Mouse (Mus musculus): Measurements from ENCODE around the gene Lin7c. TPM values are rescaled to one million over a fixed set of nuclear protein-coding genes. Genes with fewer than 3 reads are reported as not detected.

Gene Lin7c
- polyA plus RNA-seq, 1 experiment from 2014 or later: 38.4 TPM

DNA sequence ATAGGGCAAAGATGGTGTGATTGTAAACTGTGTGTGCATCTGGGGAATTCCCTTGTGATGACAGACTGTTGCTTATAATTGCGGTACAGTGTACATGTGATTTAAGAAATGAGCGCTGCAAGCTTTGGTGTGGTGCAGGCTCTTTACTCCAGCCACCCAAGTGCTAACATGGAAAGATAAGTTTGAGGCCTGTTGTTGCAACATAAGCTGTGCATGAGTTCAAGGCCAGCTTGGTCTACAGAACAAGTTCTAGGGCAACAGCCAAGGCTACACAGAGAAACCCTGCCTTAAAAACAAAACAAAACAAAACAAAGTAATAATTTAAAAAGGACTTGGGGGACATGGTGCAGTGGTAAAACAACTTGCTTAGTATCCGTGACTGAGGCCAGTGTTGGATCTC lies 44.5 kb downstream of the Lin7c start:
- Histone ChIP-seq H3K4me2 (replicated peaks; ENCODE audit: low read depth) (no peak overlapping the region), H3K9ac (ENCODE audit: low read length) (no peak overlapping the region), H3K27ac (replicated peaks) (no peak overlapping the region), H3K27me3 (ENCODE audit: control insufficient read depth, insufficient read depth, low read length) (no peaks in the 10 kb centered on the region), H3K9me3 (ENCODE audit: control insufficient read depth, low read length) (no peaks in the 10 kb centered on the region), H3K4me1 (replicated peaks; ENCODE audit: control insufficient read depth, insufficient read depth) (no peaks in the 10 kb centered on the region; the same call in 1 of the 2 replicates), H3K36me3 (ENCODE audit: control insufficient read depth, insufficient read depth, low read length) (no peaks in the 10 kb centered on the region), H3K4me3 (ENCODE audit: low read depth, low read length) (no peak overlapping the region)
- DNase-seq (ENCODE audit: low spot score): no peak
- ATAC-seq (ENCODE audit: low FRiP score, low TSS enrichment): no peak
- TF ChIP-seq CTCF (IDR thresholded peaks at IDR 0.05; ENCODE audit: low read depth) (no peak), EP300 (optimal IDR thresholded peaks at IDR 0.05) (no peak)
- WGBS: 77% methylated on average over 3 of the region's 3 CpGs

GRCm38 (mm10) chr2:109935754-109936409 lies 45.2 kb downstream of the Lin7c start:
- H3K4me2 ChIP-seq (replicated peaks; ENCODE audit: low read depth): no peak overlapping the region
- no peaks in the 10 kb centered on the region for H3K9me3 ChIP-seq (ENCODE audit: control insufficient read depth, low read length)
- no peaks in the 10 kb centered on the region for H3K27me3 ChIP-seq (ENCODE audit: control insufficient read depth, insufficient read depth, low read length)
- no peak overlapping the region for H3K27ac ChIP-seq (replicated peaks)
- DNase-seq (ENCODE audit: low spot score): peak; percentile 52
- no peak overlapping the region for H3K4me3 ChIP-seq (ENCODE audit: low read depth, low read length)
- peak; percentile 85 for ATAC-seq (ENCODE audit: low FRiP score, low TSS enrichment)
- H3K36me3 ChIP-seq (ENCODE audit: control insufficient read depth, insufficient read depth, low read length): no peaks in the 10 kb centered on the region
- no peaks in the 10 kb centered on the region; the same call in 1 of the 2 replicates for H3K4me1 ChIP-seq (replicated peaks; ENCODE audit: control insufficient read depth, insufficient read depth)
- no peak overlapping the region for H3K9ac ChIP-seq (ENCODE audit: low read length)
- 51% methylated on average over 11 of the region's 11 CpGs for WGBS
- TF ChIP-seq EP300 (optimal IDR thresholded peaks at IDR 0.05) (no peak), CTCF (IDR thresholded peaks at IDR 0.05; ENCODE audit: low read depth) (no peak)

GRCm38 (mm10) chr2:109936410-109936755 lies 45.7 kb downstream of the Lin7c start:
- Histone ChIP-seq H3K27ac (replicated peaks) (no peak overlapping the region), H3K4me2 (replicated peaks; ENCODE audit: low read depth) (no peak overlapping the region), H3K4me3 (ENCODE audit: low read depth, low read length) (no peak overlapping the region), H3K4me1 (replicated peaks; ENCODE audit: control insufficient read depth, insufficient read depth) (no peaks in the 10 kb centered on the region; the same call in 1 of the 2 replicates), H3K27me3 (ENCODE audit: control insufficient read depth, insufficient read depth, low read length) (no peaks in the 10 kb centered on the region), H3K9me3 (ENCODE audit: control insufficient read depth, low read length) (no peaks in the 10 kb centered on the region), H3K9ac (ENCODE audit: low read length) (no peak overlapping the region), H3K36me3 (ENCODE audit: control insufficient read depth, insufficient read depth, low read length) (no peaks in the 10 kb centered on the region)
- WGBS: 43% methylated on average over 2 of the region's 2 CpGs
- ATAC-seq (ENCODE audit: low FRiP score, low TSS enrichment) (no peak), DNase-seq (ENCODE audit: low spot score) (no peak)
- TF ChIP-seq EP300 (optimal IDR thresholded peaks at IDR 0.05) (no peak), CTCF (IDR thresholded peaks at IDR 0.05; ENCODE audit: low read depth) (no peak)

DNA sequence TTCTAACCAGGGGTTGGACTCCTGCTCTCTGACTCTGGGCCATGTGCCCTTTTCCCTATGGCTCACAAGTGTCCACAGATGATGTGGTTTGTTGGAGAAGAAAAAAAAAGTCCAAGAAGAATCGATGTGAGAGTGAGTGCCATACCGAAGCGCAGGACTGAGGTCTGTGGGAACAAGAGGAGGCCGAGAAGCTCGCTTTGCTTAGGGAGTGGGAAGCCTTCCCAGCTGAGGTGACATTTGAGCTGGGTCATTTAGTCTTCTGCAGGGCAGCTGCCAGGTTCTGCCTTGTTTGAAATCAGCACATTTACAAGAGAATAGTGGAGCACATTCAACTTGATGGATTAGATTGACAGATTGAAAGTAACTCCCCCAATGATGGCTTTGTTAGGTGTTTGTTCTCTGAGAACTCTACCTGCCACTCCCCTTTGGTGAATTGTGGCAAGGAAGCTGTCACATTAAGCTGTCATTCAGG lies 51.4 kb downstream of the Lin7c start:
- 50% methylated on average over 5 of the region's 5 CpGs for WGBS
- Histone ChIP-seq H3K27ac (replicated peaks) (no peak overlapping the region), H3K9ac (ENCODE audit: low read length) (no peak overlapping the region), H3K4me3 (ENCODE audit: low read depth, low read length) (no peak overlapping the region), H3K27me3 (ENCODE audit: control insufficient read depth, insufficient read depth, low read length) (no peaks in the 10 kb centered on the region), H3K4me1 (replicated peaks; ENCODE audit: control insufficient read depth, insufficient read depth) (no peaks in the 10 kb centered on the region; the same call in 1 of the 2 replicates), H3K9me3 (ENCODE audit: control insufficient read depth, low read length) (no peaks in the 10 kb centered on the region), H3K36me3 (ENCODE audit: control insufficient read depth, insufficient read depth, low read length) (no peaks in the 10 kb centered on the region), H3K4me2 (replicated peaks; ENCODE audit: low read depth) (no peak overlapping the region)
- ATAC-seq (ENCODE audit: low FRiP score, low TSS enrichment) (no peak), DNase-seq (ENCODE audit: low spot score) (no peak)
- no peak for TF ChIP-seq CTCF (IDR thresholded peaks at IDR 0.05; ENCODE audit: low read depth)
- no peak for TF ChIP-seq EP300 (optimal IDR thresholded peaks at IDR 0.05)

DNA sequence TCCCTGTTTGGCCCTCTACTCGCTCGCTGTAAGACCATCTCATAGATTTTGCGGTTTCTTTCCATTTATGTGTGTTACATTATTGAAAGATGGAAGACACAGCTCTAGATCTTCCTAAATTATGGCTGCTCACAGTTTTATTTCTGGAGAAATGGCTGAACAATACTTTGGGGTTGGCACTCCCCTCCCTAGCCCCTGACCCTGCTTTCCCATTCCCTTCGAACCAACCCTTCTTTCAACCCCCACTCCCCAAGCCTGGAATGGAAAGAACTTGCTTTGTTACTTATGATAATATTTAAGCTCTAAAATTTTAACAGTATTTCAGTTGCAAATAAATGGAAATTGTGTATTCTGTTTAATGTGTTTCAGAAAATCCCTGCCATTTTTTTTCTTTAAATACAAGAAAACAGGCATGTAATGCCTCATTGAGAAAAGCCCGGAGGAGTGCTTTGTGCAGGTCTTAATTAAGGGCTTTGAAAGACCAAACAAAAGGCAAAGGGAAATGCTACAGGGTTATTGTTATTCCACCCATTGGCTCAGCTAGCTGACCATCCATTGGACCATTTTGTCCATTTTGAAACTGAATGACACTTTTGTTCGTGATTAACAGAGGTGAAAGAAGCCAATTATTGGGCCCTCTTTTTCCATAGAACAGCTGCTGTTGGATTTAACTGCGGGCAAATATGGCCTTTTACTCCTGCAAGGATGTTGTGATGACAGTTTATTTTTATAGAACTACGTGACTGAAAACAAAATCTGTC lies 52.3 kb downstream of the Lin7c start:
- DNase-seq (ENCODE audit: low spot score) (no peak), ATAC-seq (ENCODE audit: low FRiP score, low TSS enrichment) (no peak)
- no peak overlapping the region for H3K4me3 ChIP-seq (ENCODE audit: low read depth, low read length)
- H3K4me2 ChIP-seq (replicated peaks; ENCODE audit: low read depth): no peak overlapping the region
- no peak overlapping the region for H3K9ac ChIP-seq (ENCODE audit: low read length)
- H3K27me3 ChIP-seq (ENCODE audit: control insufficient read depth, insufficient read depth, low read length): no peaks in the 10 kb centered on the region
- no peaks in the 10 kb centered on the region for H3K9me3 ChIP-seq (ENCODE audit: control insufficient read depth, low read length)
- WGBS: 73% methylated on average over 8 of the region's 8 CpGs
- H3K4me1 ChIP-seq (replicated peaks; ENCODE audit: control insufficient read depth, insufficient read depth): no peaks in the 10 kb centered on the region; the same call in 1 of the 2 replicates
- H3K27ac ChIP-seq (replicated peaks): no peak overlapping the region
- H3K36me3 ChIP-seq (ENCODE audit: control insufficient read depth, insufficient read depth, low read length): no peaks in the 10 kb centered on the region
- TF ChIP-seq EP300 (optimal IDR thresholded peaks at IDR 0.05) (no peak), CTCF (IDR thresholded peaks at IDR 0.05; ENCODE audit: low read depth) (no peak)

- WGBS: 71% methylated on average over 9 of the region's 9 CpGs
- ATAC-seq (ENCODE audit: low FRiP score, low TSS enrichment) (no peak), DNase-seq (ENCODE audit: low spot score) (no peak)
Measured at GRCm38 (mm10) chr2:109944995-109945394, 54.3 kb downstream of the Lin7c start.

More at GRCm38 (mm10) chr2:109944995-109945394, 54.3 kb downstream of the Lin7c start:
- H3K9ac ChIP-seq (ENCODE audit: low read length): no peak overlapping the region
- TF ChIP-seq CTCF (IDR thresholded peaks at IDR 0.05; ENCODE audit: low read depth) (no peak), EP300 (optimal IDR thresholded peaks at IDR 0.05) (no peak)
- H3K36me3 ChIP-seq (ENCODE audit: control insufficient read depth, insufficient read depth, low read length): no peaks in the 10 kb centered on the region
- no peak overlapping the region for H3K27ac ChIP-seq (replicated peaks)
- no peak overlapping the region for H3K4me2 ChIP-seq (replicated peaks; ENCODE audit: low read depth)
- no peaks in the 10 kb centered on the region for H3K9me3 ChIP-seq (ENCODE audit: control insufficient read depth, low read length)
- H3K4me1 ChIP-seq (replicated peaks; ENCODE audit: control insufficient read depth, insufficient read depth): no peaks in the 10 kb centered on the region; the same call in 1 of the 2 replicates
- no peak overlapping the region for H3K4me3 ChIP-seq (ENCODE audit: low read depth, low read length)
- no peaks in the 10 kb centered on the region for H3K27me3 ChIP-seq (ENCODE audit: control insufficient read depth, insufficient read depth, low read length)
